Comparison of ENCODE assay signal across 21 mouse cellular contexts in genomic region chr5:64348166-64348565, GRCm38 (mm10).
"Had no signal": no experiment of that assay in that cellular context is flagged by ENCODE, and none has a peak within 500 bp of the region (broad histone marks: within the 10 kb centered on the region; RNA-seq: fewer than 3 reads in every experiment).

No protein-coding gene starts in this region.

- DNase-seq: cerebellum, adult 9-10 months; cerebellum, adult 9-11 months; cerebellum, postnatal 25 days; cerebellum, postnatal 36 days; embryo, embryonic 11 days; forebrain, postnatal 0 days; gastrocnemius, postnatal 25 days; gastrocnemius, postnatal 36 days; heart, adult 18-20 months; heart, adult 2 months had no signal

- H3K9me3 ChIP-seq: embryonic facial prominence, embryonic 10.5 days; embryonic facial prominence, embryonic 12.5 days; embryonic facial prominence, embryonic 13.5 days; embryonic facial prominence, embryonic 15.5 days; forebrain, embryonic 10.5 days; forebrain, embryonic 12.5 days; forebrain, embryonic 13.5 days; forebrain, embryonic 15.5 days had no signal

- H3K27ac ChIP-seq: embryonic facial prominence, embryonic 10.5 days; embryonic facial prominence, embryonic 12.5 days; embryonic facial prominence, embryonic 13.5 days; embryonic facial prominence, embryonic 15.5 days; forebrain, embryonic 10.5 days; forebrain, embryonic 12.5 days; forebrain, embryonic 13.5 days; forebrain, embryonic 15.5 days; gastrocnemius, adult 2 months; heart, adult 2 months had no signal

- H3K4me2 ChIP-seq: embryonic facial prominence, embryonic 12.5 days; embryonic facial prominence, embryonic 13.5 days; embryonic facial prominence, embryonic 15.5 days; forebrain, embryonic 12.5 days; forebrain, embryonic 13.5 days; forebrain, embryonic 15.5 days had no signal

- H3K9ac ChIP-seq: embryonic facial prominence, embryonic 12.5 days; embryonic facial prominence, embryonic 13.5 days; embryonic facial prominence, embryonic 15.5 days; forebrain, embryonic 12.5 days; forebrain, embryonic 13.5 days; forebrain, embryonic 15.5 days; forebrain, postnatal 0 days had no signal

- ATAC-seq: forebrain, embryonic 13.5 days; forebrain, embryonic 14.5 days; forebrain, embryonic 15.5 days; forebrain, postnatal 0 days had no signal

- H3K36me3 ChIP-seq: forebrain, embryonic 15.5 days had no signal

- H3K4me3 ChIP-seq: embryonic facial prominence, embryonic 10.5 days; embryonic facial prominence, embryonic 12.5 days; embryonic facial prominence, embryonic 13.5 days; embryonic facial prominence, embryonic 15.5 days; erythroblast, embryonic 14.5 days; forebrain, embryonic 10.5 days; forebrain, embryonic 12.5 days; forebrain, embryonic 13.5 days; forebrain, embryonic 15.5 days; gastrocnemius, adult 2 months; heart, adult 2 months had no signal

- H3K27me3 ChIP-seq: embryonic facial prominence, embryonic 12.5 days; embryonic facial prominence, embryonic 13.5 days; embryonic facial prominence, embryonic 15.5 days; forebrain, embryonic 12.5 days; forebrain, embryonic 13.5 days; forebrain, embryonic 15.5 days had no signal
